Mouse (Mus musculus) stomach, postnatal 0 days (tissue): ENCODE results near the gene Gcfc2. TPM values are rescaled to one million over a fixed set of nuclear protein-coding genes. Genes with fewer than 3 reads are reported as not detected.

Source experiments
- ATAC-seq: fragments of 200-750 bp; cut with Nextera tagmentation; 2 replicates; pipeline ENCODE4 v1.8.0; 2017; ENCODE audit not compliant: low FRiP score, low TSS enrichment
- DNase-seq: peaks from one replicate; pipeline ENCODE4 v3.0.0-alpha.2; 2016; ENCODE audit warnings: low spot score
- H3K27ac ChIP-seq: fragments of 300-500 bp; sonication (generic); replicated peaks from 2 replicates; pipeline ENCODE4 v1.5.1; 2014; ENCODE audit warnings: mild to moderate bottlenecking, control low read depth
- H3K27me3 ChIP-seq: fragments of 300-500 bp; sonication (generic); 2 replicates; pipeline ENCODE4 v1.6.1; 2014; ENCODE audit warnings: low read length; ENCODE audit not compliant: control insufficient read depth, insufficient read depth
- H3K36me3 ChIP-seq: fragments of 300-500 bp; sonication (generic); 2 replicates; pipeline ENCODE4 v1.6.1; 2014; ENCODE audit warnings: low read length, mixed read lengths; ENCODE audit not compliant: control insufficient read depth, insufficient read depth
- H3K4me1 ChIP-seq: fragments of 300-500 bp; sonication (generic); replicated peaks from 2 replicates; pipeline ENCODE4 v1.6.1; 2014; ENCODE audit warnings: antibody characterized with exemption; ENCODE audit not compliant: control insufficient read depth, insufficient read depth
- H3K4me2 ChIP-seq: fragments of 300-500 bp; sonication (generic); replicated peaks from 2 replicates; pipeline ENCODE4 v1.6.1; 2014; ENCODE audit warnings: low read depth, mild to moderate bottlenecking, control low read depth, moderate library complexity
- H3K4me3 ChIP-seq: fragments of 300-500 bp; sonication (generic); 2 replicates; pipeline ENCODE4 v1.5.1; 2014; ENCODE audit warnings: low read depth, low read length, control low read depth
- H3K9ac ChIP-seq: fragments of 300-500 bp; sonication (generic); 2 replicates; pipeline ENCODE4 v1.6.1; 2014; ENCODE audit warnings: mild to moderate bottlenecking, low read length, control low read depth, mixed read lengths
- H3K9me3 ChIP-seq: fragments of 300-500 bp; sonication (generic); 2 replicates; pipeline ENCODE4 v1.6.1; 2016; ENCODE audit warnings: low read length; ENCODE audit not compliant: control insufficient read depth
- CTCF ChIP-seq: IDR thresholded peaks from 2 replicates; pipeline ENCODE4 v1.5.1; 2016; ENCODE audit warnings: antibody characterized with exemption, low read depth, mild to moderate bottlenecking, moderate library complexity
- EP300 ChIP-seq: optimal IDR thresholded peaks from 2 replicates; pipeline ENCODE3; 2016; ENCODE audit warnings: antibody characterized with exemption
- WGBS: fragments of 180-500 bp; shearing (Covaris S2); extraction: QIAGEN DNeasy Blood & Tissue Kit; methylation state at CpG from one replicate; pipeline ENCODE4 v1.1.7; 2014; 5-methylcytosine and 5-hydroxymethylcytosine counted together
- polyA plus RNA-seq: library from polyadenylated mRNA; unstranded; fragments of >200 nt; fragmentation: Nextera tagmentation; extraction: Ambion mirVana; gene quantifications from 2 replicates; pipeline ENCODE4 v1.2.1, GENCODE M21; 2015

Gcfc2 gene
- polyA plus RNA-seq, 1 experiment from 2014 or later, result 3.7 TPM

DNA sequence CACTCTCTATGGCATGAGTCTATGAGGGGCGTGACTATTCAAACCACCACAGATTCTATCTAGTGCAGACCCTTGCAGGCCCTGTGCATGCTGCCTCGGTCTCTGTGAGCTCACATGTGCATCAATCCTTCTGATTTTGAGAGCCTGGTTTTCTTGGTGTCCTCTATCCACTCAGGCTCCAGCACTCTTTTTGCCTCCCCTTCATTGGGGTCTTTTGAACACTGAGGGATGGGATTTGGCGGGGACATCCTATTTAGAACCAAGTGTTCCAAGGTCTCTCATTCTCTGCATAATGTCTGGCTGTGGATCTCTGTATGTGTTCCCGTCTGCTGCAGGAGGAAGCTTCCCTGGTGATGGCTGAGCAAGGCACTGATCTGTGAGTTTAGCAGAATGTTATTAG lies 55.8 kb downstream of the Gcfc2 start:
- Histone ChIP-seq H3K27ac (no peak overlapping the region), H3K4me1 (no peaks in the 10 kb centered on the region), H3K9me3 (no peaks in the 10 kb centered on the region), H3K4me3 (no peak overlapping the region), H3K9ac (no peak overlapping the region), H3K36me3 (no peaks in the 10 kb centered on the region), H3K4me2 (no peak overlapping the region), H3K27me3 (no peaks in the 10 kb centered on the region)
- ATAC-seq (no peak), DNase-seq (no peak)
- WGBS, result 84% methylated on average over 4 of the region's 4 CpGs
- TF ChIP-seq CTCF, result no peak
- no peak for TF ChIP-seq EP300

DNA sequence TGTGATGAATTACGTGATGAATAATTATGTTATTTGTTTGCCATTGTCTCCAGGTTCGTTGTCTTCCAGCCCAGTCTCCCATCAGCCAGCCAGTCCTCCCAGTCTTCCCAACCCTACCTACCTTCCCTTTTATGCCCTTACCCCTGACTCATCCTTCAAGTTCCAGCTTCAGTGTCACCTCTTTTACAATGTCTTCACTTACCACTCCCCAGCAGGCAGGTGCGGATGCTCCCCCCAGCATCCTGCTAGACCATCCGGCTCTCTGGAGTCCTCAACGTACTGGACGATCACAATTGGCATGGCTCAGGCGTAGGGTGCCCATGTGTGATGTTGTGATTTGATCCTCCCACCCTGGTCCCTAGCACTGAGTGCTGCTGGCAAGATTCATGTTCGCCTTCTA lies 62.7 kb downstream of the Gcfc2 start:
- no peaks in the 10 kb centered on the region for H3K36me3 ChIP-seq
- no peak for TF ChIP-seq EP300
- TF ChIP-seq CTCF, result no peak
- WGBS, result 86% methylated on average over 8 of the region's 8 CpGs
- H3K9ac ChIP-seq, result no peak overlapping the region
- H3K27ac ChIP-seq, result no peak overlapping the region
- H3K4me2 ChIP-seq, result no peak overlapping the region
- H3K9me3 ChIP-seq, result no peaks in the 10 kb centered on the region
- H3K27me3 ChIP-seq, result no peaks in the 10 kb centered on the region
- ATAC-seq (no peak), DNase-seq (no peak)
- no peaks in the 10 kb centered on the region for H3K4me1 ChIP-seq
- H3K4me3 ChIP-seq, result no peak overlapping the region

DNA sequence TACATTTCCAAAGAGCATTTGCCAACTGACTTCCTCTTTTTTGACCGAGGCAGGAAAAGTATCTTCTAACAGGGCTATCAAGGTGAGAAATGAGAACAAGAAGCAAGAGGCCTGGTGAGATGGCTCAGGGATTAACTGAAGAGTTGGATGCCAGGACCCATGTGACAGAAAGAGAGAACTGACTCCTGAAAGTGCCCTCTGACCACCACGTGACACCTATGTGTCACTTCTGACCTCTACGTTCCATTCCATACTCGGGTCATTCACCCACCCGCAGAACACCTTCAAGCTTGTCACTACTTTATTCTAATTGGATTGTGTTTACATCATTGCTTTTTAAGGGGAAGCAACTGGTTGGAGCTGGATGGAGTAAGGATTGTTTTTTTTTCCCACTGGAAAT lies 63.1 kb downstream of the Gcfc2 start:
- DNase-seq, result no peak
- Histone ChIP-seq H3K36me3 (no peaks in the 10 kb centered on the region), H3K4me1 (no peaks in the 10 kb centered on the region), H3K9me3 (no peaks in the 10 kb centered on the region), H3K9ac (no peak overlapping the region), H3K4me3 (no peak overlapping the region), H3K27ac (no peak overlapping the region), H3K4me2 (no peak overlapping the region), H3K27me3 (no peaks in the 10 kb centered on the region)
- no peak for TF ChIP-seq EP300
- WGBS, result 35% methylated on average over 5 of the region's 5 CpGs
- no peak for ATAC-seq

DNA sequence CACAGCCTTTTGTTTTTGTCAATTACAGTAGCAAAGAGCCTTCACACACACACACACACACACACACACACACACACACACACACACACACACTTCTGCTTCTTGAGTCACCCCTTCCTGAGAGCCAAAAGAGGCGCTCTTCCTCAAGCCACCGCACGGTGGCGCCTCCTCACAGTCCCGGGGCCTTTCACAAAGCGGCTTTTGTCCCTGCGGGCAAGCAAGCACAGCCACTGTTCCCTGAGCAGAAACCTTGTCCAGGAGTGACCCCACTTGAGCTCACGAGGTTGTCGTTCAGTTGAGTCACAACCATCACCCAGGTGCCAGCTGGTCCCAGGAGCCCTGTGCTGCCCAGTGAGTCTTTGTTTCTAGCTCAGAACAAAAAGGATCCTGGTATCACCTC lies 63.5 kb downstream of the Gcfc2 start:
- DNase-seq (peak; percentile 85), ATAC-seq (peak; percentile 83)
- no peak overlapping the region for H3K4me2 ChIP-seq
- no peak overlapping the region for H3K27ac ChIP-seq
- H3K36me3 ChIP-seq, result no peaks in the 10 kb centered on the region
- no peaks in the 10 kb centered on the region for H3K4me1 ChIP-seq
- TF ChIP-seq EP300 (no peak), CTCF (peak; percentile 97)
- H3K9me3 ChIP-seq, result no peaks in the 10 kb centered on the region
- H3K4me3 ChIP-seq, result no peak overlapping the region
- no peaks in the 10 kb centered on the region for H3K27me3 ChIP-seq
- WGBS, result 2% methylated on average over 9 of the region's 9 CpGs
- no peak overlapping the region for H3K9ac ChIP-seq

DNA sequence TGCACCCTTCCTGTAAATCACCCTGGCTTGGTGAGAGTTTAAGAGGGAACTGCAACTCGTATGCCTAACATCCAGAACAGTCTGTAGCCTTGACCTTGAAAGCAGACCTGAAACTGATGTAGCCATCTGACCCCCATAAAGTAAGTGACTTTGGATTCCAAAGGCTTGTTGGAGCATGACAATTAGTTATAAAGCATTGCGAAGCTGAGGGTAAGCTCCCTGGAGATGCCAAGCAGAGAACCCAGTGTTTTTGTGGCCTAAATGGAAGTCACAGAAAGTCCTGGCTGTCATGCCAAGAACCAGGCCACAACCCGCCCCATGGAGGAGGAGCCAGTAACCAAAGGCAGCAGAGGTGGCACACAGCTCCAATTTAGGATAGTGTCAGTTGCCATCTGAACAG lies 64.1 kb downstream of the Gcfc2 start:
- Histone ChIP-seq H3K27me3 (no peaks in the 10 kb centered on the region), H3K4me3 (no peak overlapping the region), H3K4me1 (no peaks in the 10 kb centered on the region), H3K36me3 (no peaks in the 10 kb centered on the region), H3K9me3 (no peaks in the 10 kb centered on the region), H3K9ac (no peak overlapping the region), H3K4me2 (no peak overlapping the region), H3K27ac (no peak overlapping the region)
- DNase-seq (no peak), ATAC-seq (no peak)
- WGBS, result 72% methylated on average over 3 of the region's 3 CpGs
- TF ChIP-seq EP300 (no peak), CTCF (no peak)

DNA sequence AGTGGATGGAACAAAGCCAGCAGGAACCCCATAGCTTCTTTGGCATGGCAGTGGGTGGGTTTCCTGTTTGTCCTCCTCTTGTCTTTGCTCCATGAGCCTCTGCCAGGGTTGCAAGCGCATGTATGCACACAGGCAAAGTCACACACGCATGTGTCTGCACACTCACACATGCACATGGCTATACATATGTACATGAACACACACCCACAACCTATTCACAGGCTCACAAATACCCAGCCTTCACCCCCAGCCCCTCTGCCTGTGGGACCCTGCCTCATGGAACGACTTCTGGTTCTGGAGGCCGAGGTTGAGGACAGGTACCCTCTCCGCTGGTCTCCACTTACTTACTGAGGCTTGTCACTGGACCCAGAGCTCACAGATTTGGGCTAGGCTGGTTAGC lies 64.9 kb downstream of the Gcfc2 start:
- H3K9me3 ChIP-seq, result no peaks in the 10 kb centered on the region
- no peak overlapping the region for H3K4me2 ChIP-seq
- no peak overlapping the region for H3K4me3 ChIP-seq
- no peaks in the 10 kb centered on the region for H3K36me3 ChIP-seq
- H3K4me1 ChIP-seq, result no peaks in the 10 kb centered on the region
- no peaks in the 10 kb centered on the region for H3K27me3 ChIP-seq
- no peak overlapping the region for H3K9ac ChIP-seq
- TF ChIP-seq CTCF, result no peak
- TF ChIP-seq EP300, result no peak
- WGBS, result 93% methylated on average over 5 of the region's 5 CpGs
- no peak overlapping the region for H3K27ac ChIP-seq
- no peak for ATAC-seq
- no peak for DNase-seq
